Mouse (Mus musculus): Measurements from ENCODE around the gene Hnrnpc. TPM values are rescaled to one million over a fixed set of nuclear protein-coding genes. Genes with fewer than 3 reads are reported as not detected.

Hnrnpc gene
- total and polyA plus RNA-seq, 3 experiments = 38.0 to 544 (median 507) TPM

DNA sequence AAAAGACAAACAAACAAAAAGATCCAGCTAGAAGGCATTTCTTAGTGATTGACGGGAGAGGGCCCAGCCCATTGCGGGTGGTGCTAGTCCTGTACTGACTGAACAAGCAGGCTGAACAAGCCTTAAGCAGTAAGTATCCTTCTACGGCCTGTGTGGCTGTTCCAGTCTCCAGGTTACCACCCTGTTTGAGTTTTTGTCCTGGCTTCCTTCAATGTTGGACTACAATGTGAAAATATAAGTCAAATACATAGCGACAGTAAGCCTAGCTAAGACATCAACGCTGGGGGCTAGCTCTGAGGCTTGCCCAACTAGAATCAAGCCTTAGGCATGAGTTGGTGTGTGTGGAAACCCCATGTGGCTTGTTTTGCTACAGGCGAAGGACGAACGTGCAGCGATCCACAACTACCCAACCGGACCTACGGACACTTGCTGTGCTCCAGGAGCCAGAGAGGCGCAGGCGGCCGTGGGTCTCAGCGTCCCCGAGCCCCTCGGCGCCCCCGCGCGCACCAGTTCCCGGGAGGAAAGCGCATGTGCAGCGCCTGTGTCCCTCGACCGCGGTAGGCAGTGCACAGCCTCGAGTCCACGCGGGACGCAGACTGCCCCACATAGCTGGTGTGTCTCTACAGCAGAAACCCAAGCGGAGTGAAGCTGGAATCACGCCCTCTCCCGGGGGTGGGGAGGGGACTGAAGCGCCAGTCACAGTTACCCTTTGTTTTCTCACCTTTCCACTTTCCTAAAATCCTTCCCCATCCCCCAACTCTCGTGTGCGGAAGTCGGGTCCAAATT is 15.2 kb upstream of the Hnrnpc start:
- ATAC-seq (ENCODE audit: extremely low read depth, insufficient number of reproducible peaks, low FRiP score, poor library complexity, severe bottlenecking) (no peak), DNase-seq (ENCODE audit: low spot score) (no peak)
- H3K9me3 ChIP-seq (replicated peaks) = no peaks in the 10 kb centered on the region
- peaks cover 4% of the 10 kb centered on the region; the same call in 1 of the 2 replicates for H3K4me1 ChIP-seq (ENCODE audit: insufficient read depth, low read depth, low read length)
- H3K27me3 ChIP-seq (ENCODE audit: insufficient read depth, low read length) = peaks cover 17% of the 10 kb centered on the region
- H3K36me3 ChIP-seq (replicated peaks) = no peaks in the 10 kb centered on the region
- H3K4me3 ChIP-seq (ENCODE audit: low read depth, low read length) = no peak overlapping the region
- TF ChIP-seq GATA2 (IDR thresholded peaks at IDR 0.05; ENCODE audit: borderline replicate concordance, low read depth, low read length) = no peak
- no peak for TF ChIP-seq TAL1 (conservative IDR thresholded peaks at IDR 0.05; ENCODE audit: low read depth, low read length)
- no peak for TF ChIP-seq GATA1 (IDR thresholded peaks at IDR 0.05; ENCODE audit: borderline replicate concordance, low read length)
- no peak for TF ChIP-seq POLR2AphosphoS5 (IDR thresholded peaks at IDR 0.05; ENCODE audit: insufficient replicate concordance, low read depth, low read length)
- no peak for TF ChIP-seq CTCF (IDR thresholded peaks at IDR 0.05; ENCODE audit: low read depth, low read length)

DNA sequence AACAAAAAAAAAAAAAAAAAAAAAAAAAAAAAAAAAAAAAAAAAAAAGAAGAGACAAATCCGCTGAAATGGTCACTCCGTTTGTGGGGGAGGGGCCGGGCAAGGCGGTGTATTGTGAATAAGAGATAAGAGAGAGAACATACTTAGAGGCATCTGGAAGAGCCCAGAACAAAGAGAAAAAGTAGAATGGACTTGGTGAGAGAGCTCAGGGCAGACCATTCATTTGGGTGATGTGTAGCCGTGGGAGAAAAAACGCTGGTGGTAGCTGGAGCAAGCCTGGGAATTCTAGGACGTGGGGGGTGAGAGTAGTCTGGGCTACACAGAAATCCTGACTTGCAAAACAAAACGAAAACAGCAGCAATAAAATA is 14.6 kb upstream of the Hnrnpc start:
- ATAC-seq (ENCODE audit: extremely low read depth, insufficient number of reproducible peaks, low FRiP score, poor library complexity, severe bottlenecking) (no peak), DNase-seq (ENCODE audit: low spot score) (no peak)
- H3K4me3 ChIP-seq (ENCODE audit: low read depth, low read length) = no peak overlapping the region
- TF ChIP-seq GATA2 (IDR thresholded peaks at IDR 0.05; ENCODE audit: borderline replicate concordance, low read depth, low read length) (no peak), GATA1 (IDR thresholded peaks at IDR 0.05; ENCODE audit: borderline replicate concordance, low read length) (no peak), TAL1 (conservative IDR thresholded peaks at IDR 0.05; ENCODE audit: low read depth, low read length) (no peak), CTCF (IDR thresholded peaks at IDR 0.05; ENCODE audit: low read depth, low read length) (no peak), POLR2AphosphoS5 (IDR thresholded peaks at IDR 0.05; ENCODE audit: insufficient replicate concordance, low read depth, low read length) (no peak)
- peaks cover 4% of the 10 kb centered on the region; the same call in 1 of the 2 replicates for H3K4me1 ChIP-seq (ENCODE audit: insufficient read depth, low read depth, low read length)
- H3K36me3 ChIP-seq (replicated peaks) = no peaks in the 10 kb centered on the region
- peaks cover 17% of the 10 kb centered on the region for H3K27me3 ChIP-seq (ENCODE audit: insufficient read depth, low read length)
- no peaks in the 10 kb centered on the region for H3K9me3 ChIP-seq (replicated peaks)

DNA sequence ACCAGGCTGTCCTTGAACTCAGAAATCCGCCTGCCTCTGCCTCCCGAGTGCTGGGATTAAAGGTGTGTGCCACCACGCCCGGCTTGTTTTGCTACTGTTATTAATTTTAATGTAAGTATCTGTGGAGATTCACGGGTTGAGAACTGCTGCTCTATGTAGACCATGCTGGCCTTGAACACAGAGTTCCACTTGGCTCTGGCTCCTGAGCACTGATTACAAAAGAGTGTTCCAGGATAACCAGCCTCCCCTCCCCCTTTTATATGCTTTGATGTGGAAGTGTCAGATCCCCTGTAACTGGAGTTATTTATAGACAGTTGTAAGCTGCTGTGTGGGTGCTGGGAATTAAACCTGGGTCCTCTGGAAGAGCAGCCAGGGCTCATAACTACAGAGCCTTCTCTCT is 13.4 kb upstream of the Hnrnpc start:
- Histone ChIP-seq H3K36me3 (replicated peaks) (no peaks in the 10 kb centered on the region), H3K4me3 (ENCODE audit: low read depth, low read length) (no peak overlapping the region), H3K9me3 (replicated peaks) (no peaks in the 10 kb centered on the region), H3K27me3 (ENCODE audit: insufficient read depth, low read length) (peaks cover 17% of the 10 kb centered on the region), H3K4me1 (ENCODE audit: insufficient read depth, low read depth, low read length) (peaks cover 4% of the 10 kb centered on the region; the same call in 1 of the 2 replicates)
- TF ChIP-seq CTCF (IDR thresholded peaks at IDR 0.05; ENCODE audit: low read depth, low read length) (no peak), GATA1 (IDR thresholded peaks at IDR 0.05; ENCODE audit: borderline replicate concordance, low read length) (no peak), GATA2 (IDR thresholded peaks at IDR 0.05; ENCODE audit: borderline replicate concordance, low read depth, low read length) (no peak), TAL1 (conservative IDR thresholded peaks at IDR 0.05; ENCODE audit: low read depth, low read length) (no peak), POLR2AphosphoS5 (IDR thresholded peaks at IDR 0.05; ENCODE audit: insufficient replicate concordance, low read depth, low read length) (no peak)
- DNase-seq (ENCODE audit: low spot score) (no peak), ATAC-seq (ENCODE audit: extremely low read depth, insufficient number of reproducible peaks, low FRiP score, poor library complexity, severe bottlenecking) (no peak)

DNA sequence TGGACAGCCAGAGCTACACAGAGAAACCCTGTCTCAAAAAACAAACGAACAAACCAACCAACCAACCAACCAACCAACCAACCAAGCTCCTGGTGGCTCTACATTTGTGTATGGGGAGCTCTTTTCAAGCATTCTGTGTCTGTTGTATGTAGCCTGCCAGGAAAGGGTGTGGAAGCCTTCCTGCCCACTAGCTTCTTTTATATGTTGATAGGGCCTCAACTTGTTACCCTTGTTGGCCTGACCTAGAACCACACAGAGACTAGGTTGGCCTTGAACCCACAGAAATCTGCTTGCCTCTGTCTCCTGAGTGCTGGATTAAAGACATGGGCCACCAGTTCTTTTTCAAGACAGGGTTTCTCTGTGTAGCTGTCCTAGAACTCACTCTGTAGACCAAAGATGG is 10.3 kb upstream of the Hnrnpc start:
- Histone ChIP-seq H3K27me3 (ENCODE audit: insufficient read depth, low read length) (peaks cover 14% of the 10 kb centered on the region), H3K9me3 (replicated peaks) (no peaks in the 10 kb centered on the region), H3K36me3 (replicated peaks) (no peaks in the 10 kb centered on the region), H3K4me3 (ENCODE audit: low read depth, low read length) (no peak overlapping the region), H3K4me1 (ENCODE audit: insufficient read depth, low read depth, low read length) (peaks cover 1% of the 10 kb centered on the region; the same call in 1 of the 2 replicates)
- TF ChIP-seq CTCF (IDR thresholded peaks at IDR 0.05; ENCODE audit: low read depth, low read length) (no peak), GATA1 (IDR thresholded peaks at IDR 0.05; ENCODE audit: borderline replicate concordance, low read length) (no peak), POLR2AphosphoS5 (IDR thresholded peaks at IDR 0.05; ENCODE audit: insufficient replicate concordance, low read depth, low read length) (no peak), TAL1 (conservative IDR thresholded peaks at IDR 0.05; ENCODE audit: low read depth, low read length) (no peak), GATA2 (IDR thresholded peaks at IDR 0.05; ENCODE audit: borderline replicate concordance, low read depth, low read length) (no peak)
- DNase-seq (ENCODE audit: low spot score) (no peak), ATAC-seq (ENCODE audit: extremely low read depth, insufficient number of reproducible peaks, low FRiP score, poor library complexity, severe bottlenecking) (no peak)

DNA sequence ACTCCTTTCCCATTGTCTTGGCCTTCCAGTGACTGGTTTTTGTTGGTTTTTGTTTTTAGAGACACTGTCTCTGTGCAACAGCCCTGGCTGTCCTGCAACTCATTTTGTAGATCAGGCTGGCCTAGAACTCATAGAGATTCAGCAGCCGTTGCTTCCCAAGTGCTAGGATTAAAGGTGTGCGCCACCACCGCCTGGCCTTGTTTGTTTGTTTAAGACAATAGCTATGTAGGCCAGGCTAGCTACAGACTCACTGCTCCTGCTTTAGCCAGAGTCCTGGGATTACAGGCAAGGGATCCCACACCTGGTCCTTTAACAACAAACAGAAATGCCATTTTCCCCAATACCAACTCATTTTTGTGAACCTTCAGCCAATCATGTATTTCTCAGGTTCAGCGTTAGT is 6.5 kb upstream of the Hnrnpc start, which contains the start of gene Rpgrip1:
Gene Rpgrip1 (plus strand): TSS at position 359 of the 400 bp plus-strand sequence.
- Histone ChIP-seq H3K9me3 (replicated peaks) (no peaks in the 10 kb centered on the region), H3K4me3 (ENCODE audit: low read depth, low read length) (no peak within 1 kb of the TSS), H3K27me3 (ENCODE audit: insufficient read depth, low read length) (peaks cover 6% of the 10 kb centered on the region), H3K4me1 (ENCODE audit: insufficient read depth, low read depth, low read length) (peaks cover 7% of the 10 kb centered on the region), H3K36me3 (replicated peaks) (no peaks in the 10 kb centered on the region)
- no peak for TF ChIP-seq GATA2 (IDR thresholded peaks at IDR 0.05; ENCODE audit: borderline replicate concordance, low read depth, low read length)
- no peak for TF ChIP-seq CTCF (IDR thresholded peaks at IDR 0.05; ENCODE audit: low read depth, low read length)
- TF ChIP-seq POLR2AphosphoS5 (IDR thresholded peaks at IDR 0.05; ENCODE audit: insufficient replicate concordance, low read depth, low read length) = no peak
- no peak for TF ChIP-seq GATA1 (IDR thresholded peaks at IDR 0.05; ENCODE audit: borderline replicate concordance, low read length)
- TF ChIP-seq TAL1 (conservative IDR thresholded peaks at IDR 0.05; ENCODE audit: low read depth, low read length) = no peak
- no peak for ATAC-seq (ENCODE audit: extremely low read depth, insufficient number of reproducible peaks, low FRiP score, poor library complexity, severe bottlenecking)
- no peak for DNase-seq (ENCODE audit: low spot score)

DNA sequence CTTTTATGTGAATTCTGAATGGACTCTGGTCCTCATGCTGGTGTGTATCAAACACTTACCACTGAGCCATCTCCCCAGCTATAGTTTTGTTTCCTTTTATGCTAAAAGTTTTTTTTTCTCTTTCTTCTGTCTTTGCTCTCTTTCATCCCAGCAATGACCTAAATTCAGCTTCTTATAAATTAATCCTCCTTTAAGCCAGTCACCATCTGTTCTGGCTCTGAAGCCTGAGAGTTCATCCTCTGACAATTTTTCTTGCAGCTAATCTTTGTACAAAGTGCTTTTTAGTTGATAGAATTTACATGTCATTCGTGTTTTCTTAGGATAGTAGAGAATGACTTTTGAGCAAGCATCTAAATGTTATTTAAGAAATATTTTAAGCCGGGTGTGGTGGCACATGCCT is 4.2 kb upstream of the Hnrnpc start:
- Histone ChIP-seq H3K4me3 (ENCODE audit: low read depth, low read length) (no peak overlapping the region), H3K27me3 (ENCODE audit: insufficient read depth, low read length) (peaks cover 6% of the 10 kb centered on the region), H3K36me3 (replicated peaks) (no peaks in the 10 kb centered on the region), H3K9me3 (replicated peaks) (no peaks in the 10 kb centered on the region), H3K4me1 (ENCODE audit: insufficient read depth, low read depth, low read length) (peaks cover 10% of the 10 kb centered on the region)
- DNase-seq (ENCODE audit: low spot score) (no peak), ATAC-seq (ENCODE audit: extremely low read depth, insufficient number of reproducible peaks, low FRiP score, poor library complexity, severe bottlenecking) (no peak)
- TF ChIP-seq TAL1 (conservative IDR thresholded peaks at IDR 0.05; ENCODE audit: low read depth, low read length) (no peak), GATA1 (IDR thresholded peaks at IDR 0.05; ENCODE audit: borderline replicate concordance, low read length) (no peak), GATA2 (IDR thresholded peaks at IDR 0.05; ENCODE audit: borderline replicate concordance, low read depth, low read length) (no peak), CTCF (IDR thresholded peaks at IDR 0.05; ENCODE audit: low read depth, low read length) (no peak), POLR2AphosphoS5 (IDR thresholded peaks at IDR 0.05; ENCODE audit: insufficient replicate concordance, low read depth, low read length) (no peak)
